Mouse (Mus musculus): Measurements from ENCODE around the gene Snrpa1.

DNA sequence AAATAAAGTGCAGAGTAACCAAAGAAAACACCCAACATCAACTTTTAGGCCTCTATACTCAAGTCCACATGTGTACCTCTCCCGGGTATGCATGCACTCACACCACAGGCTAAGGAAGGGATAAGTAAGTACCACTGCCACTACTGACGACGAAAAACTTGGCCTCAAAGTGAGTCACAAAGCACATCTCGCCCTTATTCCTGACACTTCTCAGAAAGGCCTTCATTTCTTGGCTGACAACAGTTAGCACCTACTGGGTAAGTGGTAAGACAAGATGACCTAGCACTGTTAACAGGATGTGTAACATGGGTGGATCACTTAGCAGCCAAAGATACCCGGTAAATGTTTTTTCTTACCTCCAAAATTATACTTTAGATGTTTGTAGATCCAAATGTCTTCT, 45.7 kb downstream of the Snrpa1 start:
- TF ChIP-seq CTCF (IDR thresholded peaks at IDR 0.05) (no peak), EP300 (IDR thresholded peaks at IDR 0.05) (no peak)
